Mouse (Mus musculus) heart, postnatal 36 days (tissue): ENCODE results near the gene Wdr6. TPM values are rescaled to one million over a fixed set of nuclear protein-coding genes. Genes with fewer than 3 reads are reported as not detected.

Experiments
- DNase-seq, 2 experiments: peaks; one replicate each; pipeline ENCODE4 v3.0.0; 2021 to 2022
- intact Hi-C: fragments of 180-260 bp; cut with DNase I; formaldehyde crosslinking; loops from one replicate; pipeline ENCODE4 v1.15.1; 2025
- microRNA-seq, 2 experiments: library from miRNA; unstranded; fragments of <30 nt; microRNA quantifications; one replicate each; pipeline ENCODE4 v1.2.0; 2021; ENCODE audit warnings: borderline number of aligned reads in 2 of 2
- total RNA-seq, 2 experiments: library from RNA; stranded (reverse); gene quantifications; 2 replicates each; pipeline ENCODE4 v1.2.3; 2021

Wdr6 gene
- total RNA-seq, 2 experiments from 2014 or later: 12.1 to 19.5 TPM

DNA sequence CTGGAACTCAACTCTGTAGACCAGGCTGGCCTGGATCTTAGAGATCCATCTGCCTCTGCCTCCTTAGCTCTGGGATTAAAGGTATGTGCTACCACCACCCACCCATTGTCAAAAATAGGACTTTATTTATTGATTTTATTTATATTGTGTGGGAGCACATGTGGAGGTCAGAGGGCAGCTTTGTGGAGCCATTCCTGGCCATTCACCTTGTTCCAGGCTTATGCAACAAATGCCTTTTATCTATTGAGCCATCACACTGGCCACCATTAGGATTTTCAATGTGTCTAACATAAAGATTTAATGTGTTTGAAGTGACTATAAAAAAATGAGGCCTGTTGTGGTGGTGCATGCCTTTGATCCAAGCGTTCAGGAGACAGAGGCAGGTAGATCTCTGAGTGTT lies 47.0 kb downstream of the Wdr6 start:
- DNase-seq: no peak
- intact Hi-C loops: no loop called here

DNA sequence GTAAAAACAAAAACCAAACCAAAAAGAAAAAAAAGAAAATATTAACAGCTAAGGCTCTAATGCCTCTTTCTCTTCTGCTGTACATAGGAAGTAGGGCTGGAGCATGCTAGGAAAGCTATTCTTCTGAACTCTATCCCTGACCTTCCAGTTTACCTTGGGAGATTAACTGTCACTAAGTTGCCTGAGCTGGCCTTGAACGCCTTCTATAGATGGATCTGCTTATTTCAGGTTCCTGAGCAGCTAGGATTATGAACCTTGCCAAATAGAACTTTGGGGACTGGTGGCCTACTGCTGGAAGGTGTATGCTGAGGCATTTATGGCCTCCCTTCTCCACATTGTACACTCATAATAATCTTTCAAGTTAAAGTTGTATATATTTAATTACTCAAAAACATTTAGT lies 47.6 kb downstream of the Wdr6 start:
- no peak for DNase-seq
- intact Hi-C loops: no loop called here

DNA sequence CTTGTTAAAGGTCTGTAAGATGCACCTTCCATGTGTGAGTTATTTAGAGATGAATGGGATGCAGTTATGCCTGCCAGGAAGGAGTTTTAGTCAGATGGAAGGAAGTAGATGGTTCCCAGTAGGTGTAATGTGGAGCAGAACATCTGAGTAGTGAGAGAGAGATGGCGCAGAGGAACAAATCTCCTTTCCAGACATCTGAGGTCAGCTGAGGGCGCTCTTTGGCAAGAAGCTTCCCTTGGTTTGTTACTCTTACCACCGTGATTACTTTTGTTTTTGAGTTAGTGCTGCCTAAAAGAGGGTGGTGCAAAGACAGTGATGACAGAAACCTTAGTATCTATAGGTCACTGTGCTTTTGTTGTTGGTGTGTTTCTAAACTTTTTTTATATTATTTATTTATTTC lies 53.1 kb downstream of the Wdr6 start:
- no peak for DNase-seq
- intact Hi-C loops: no loop called here

DNA sequence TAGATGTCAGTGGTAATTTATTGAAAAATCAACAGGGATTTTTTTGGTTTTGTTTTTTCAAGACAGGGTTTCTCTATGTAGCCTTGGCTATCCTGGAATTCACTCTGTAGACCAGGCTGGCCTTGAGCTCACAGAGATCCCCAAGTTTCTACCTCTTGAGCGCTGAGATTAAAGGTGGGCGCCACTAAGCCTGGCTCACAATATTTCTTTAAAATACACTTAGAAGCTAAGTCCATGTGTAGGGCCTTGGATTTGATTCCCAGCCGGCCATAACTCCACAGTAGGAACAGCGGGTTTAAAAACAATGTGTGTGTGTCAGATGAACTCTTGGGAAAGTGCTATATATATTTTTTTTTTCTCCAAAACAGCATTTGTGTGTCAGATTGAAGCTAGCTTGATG lies 55.2 kb downstream of the Wdr6 start:
- intact Hi-C loops: no loop called here
- DNase-seq: no peak

Small RNA genes within 50 kb of the gene (microRNA-seq; reads per million reads assigned to microRNA genes)
- 0 reads per million in 2 experiments for gene Gm24083
- gene Mir191: 0 reads per million in 2 experiments
- 1,108 to 1,242 reads per million in 2 experiments for gene Mir425

Other genes starting within 250 kb of the Wdr6 start
- gene Gpx1, start 239.8 kb downstream of the Wdr6 start, total RNA-seq: 100 to 1,000 TPM; 103 to 108 TPM
- gene Usp4, start 230.9 kb downstream of the Wdr6 start, total RNA-seq: 10 to 100 TPM; 69.7 to 74.8 TPM
- under 1 TPM; 0.49 to 0.83 TPM for gene 1700102P08Rik, start 185.9 kb downstream of the Wdr6 start, total RNA-seq
- gene Ccdc36, start 150.3 kb downstream of the Wdr6 start, total RNA-seq: not detected
- gene BC048562, start 142.3 kb downstream of the Wdr6 start, total RNA-seq: not detected
- gene Ccdc71, start 118.2 kb downstream of the Wdr6 start, total RNA-seq: 10 to 100 TPM; 22.9 to 24.1 TPM
- gene Klhdc8b, start 117.2 kb downstream of the Wdr6 start, total RNA-seq: 1 to 10 TPM; 6.8 to 8.9 TPM
- 100 to 1,000 TPM; 344 to 366 TPM for gene Lamb2, start 99.0 kb downstream of the Wdr6 start, total RNA-seq
- gene Usp19, start 88.1 kb downstream of the Wdr6 start, total RNA-seq: 100 to 1,000 TPM in 1 of 2 experiments, 10 to 100 TPM in 1; 99.1 to 105 TPM
- 10 to 100 TPM; 78.8 to 82.3 TPM for gene Qars, start 71.0 kb downstream of the Wdr6 start, total RNA-seq
- gene Qrich1, start 61.9 kb downstream of the Wdr6 start, total RNA-seq: 10 to 100 TPM; 60.4 to 60.5 TPM
- 10 to 100 TPM; 48.7 to 52.2 TPM for gene Impdh2, start 18.5 kb downstream of the Wdr6 start, total RNA-seq
- 10 to 100 TPM; 69.2 to 76.5 TPM for gene Ndufaf3, start 11.3 kb downstream of the Wdr6 start, total RNA-seq
- gene Dalrd3, start 8.9 kb downstream of the Wdr6 start, total RNA-seq: 10 to 100 TPM; 21.2 to 24.3 TPM
- 10 to 100 TPM; 13.9 to 16.9 TPM for gene P4htm, start 18.9 kb upstream of the Wdr6 start, total RNA-seq
- gene Arih2, start 70.6 kb upstream of the Wdr6 start, total RNA-seq: 10 to 100 TPM; 47.8 to 54.4 TPM
- 100 to 1,000 TPM; 221 to 236 TPM for gene Slc25a20, start 83.3 kb upstream of the Wdr6 start, total RNA-seq
- gene Prkar2a, start 110.6 kb upstream of the Wdr6 start, total RNA-seq: 10 to 100 TPM; 86.0 to 88.1 TPM
- 10 to 100 TPM; 21.3 to 23.6 TPM for gene Ip6k2, start 205.1 kb upstream of the Wdr6 start, total RNA-seq
- gene Nckipsd, start 229.6 kb upstream of the Wdr6 start, total RNA-seq: 1 to 10 TPM; 7.2 to 9.4 TPM
- under 1 TPM in 1 of 2 experiments, not detected in 1; 0.14 TPM for gene Celsr3, start 247.6 kb upstream of the Wdr6 start, total RNA-seq